Mouse (Mus musculus) erythroblast, embryonic 14.5 days (primary cell): ENCODE measurements around the gene Ackr3.

ENCODE experiments used
- GATA1 ChIP-seq: IDR thresholded peaks from 2 replicates; pipeline ENCODE4 v1.6.1; 2012; ENCODE audit warnings: low read length, inconsistent platforms, mixed read lengths
- TAL1 ChIP-seq: IDR thresholded peaks from 3 replicates; pipeline ENCODE4 v1.6.1; 2012; ENCODE audit warnings: low read length, inconsistent platforms, mixed read lengths

DNA sequence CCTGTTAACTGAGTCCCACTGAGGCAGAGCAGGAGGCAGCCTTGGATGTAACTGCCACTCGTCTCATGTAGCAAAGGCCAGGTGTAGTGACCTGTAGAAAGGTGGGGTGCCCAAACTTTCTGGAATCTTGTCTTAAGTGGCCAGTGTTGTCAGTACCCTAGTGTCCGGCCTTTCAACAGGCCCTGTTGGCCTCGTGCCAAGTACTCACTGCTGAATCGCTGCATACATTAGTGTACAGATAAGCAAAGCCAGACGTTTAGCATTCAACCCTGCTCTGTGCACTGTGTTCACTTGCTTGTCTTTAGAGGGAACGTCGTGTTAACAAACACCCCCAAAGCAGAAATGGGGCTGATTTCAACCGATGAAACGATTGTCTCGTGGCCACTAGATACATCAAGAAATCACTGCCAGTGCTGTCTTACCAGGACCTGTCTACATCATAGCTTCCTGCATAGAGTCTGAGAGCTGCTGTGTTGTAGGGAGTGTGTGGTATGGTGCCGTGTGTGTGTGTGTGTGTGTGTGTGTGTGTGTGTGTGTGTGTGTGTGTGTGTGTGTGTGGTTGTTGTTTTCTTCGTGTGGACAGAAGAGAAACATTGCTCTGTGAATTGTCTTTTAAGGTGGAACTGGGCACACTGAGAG, 24.0 kb downstream of the Ackr3 start:
- TF ChIP-seq TAL1 (no peak), GATA1 (no peak)
